Mouse (Mus musculus) myocyte (in vitro differentiated cells): ENCODE data around the gene Mapk14. TPM values are rescaled to one million over a fixed set of nuclear protein-coding genes. Genes with fewer than 3 reads are reported as not detected.

Source experiments
- H3K27me3 ChIP-seq: one replicate; pipeline ENCODE4 v1.6.1; 2011; ENCODE audit not compliant: control insufficient read depth, insufficient read depth, insufficient read length
- H3K36me3 ChIP-seq: one replicate; pipeline ENCODE4 v1.6.1; 2011; ENCODE audit not compliant: control insufficient read depth, insufficient read depth
- H3K4me2 ChIP-seq: one replicate; pipeline ENCODE4 v1.6.1; 2011; ENCODE audit warnings: low read depth, control low read depth
- H3K4me3 ChIP-seq: one replicate; pipeline ENCODE4 v1.5.1; 2011; ENCODE audit warnings: mild to moderate bottlenecking, control low read depth, moderate library complexity
- H3K79me2 ChIP-seq: one replicate; pipeline ENCODE4 v1.6.1; 2011; ENCODE audit not compliant: control insufficient read depth, insufficient read depth
- H3ac ChIP-seq: one replicate; pipeline ENCODE4 v1.6.1; 2011; ENCODE audit not compliant: control insufficient read depth, insufficient read length
- CEBPB ChIP-seq: IDR thresholded peaks from 2 replicates; pipeline ENCODE4 v1.6.1; 2011; ENCODE audit warnings: mild to moderate bottlenecking, moderate library complexity; ENCODE audit not compliant: poor library complexity, insufficient read depth, severe bottlenecking
- E2F4 ChIP-seq: IDR thresholded peaks from one replicate; pipeline ENCODE4 v1.6.1; 2011; ENCODE audit warnings: mild to moderate bottlenecking, control low read depth, moderate library complexity; ENCODE audit not compliant: insufficient read depth
- MAX ChIP-seq: IDR thresholded peaks from one replicate; pipeline ENCODE4 v1.6.1; 2011; ENCODE audit warnings: low read depth, mild to moderate bottlenecking, control low read depth
- MYOD1 ChIP-seq, 3 experiments: IDR thresholded peaks; one replicate each; pipeline ENCODE4 v1.6.1; 2011; ENCODE audit warnings: control low read depth in 2 of 3, low read depth in 2 of 3, mild to moderate bottlenecking in 2 of 3, moderate library complexity in 1 of 3; ENCODE audit not compliant: insufficient read length in 2 of 3, control insufficient read depth in 1 of 3
- MYOG ChIP-seq, 3 experiments: IDR thresholded peaks; one replicate each; pipeline ENCODE4 v1.6.1; 2011; ENCODE audit warnings: control low read depth in 2 of 3, low read depth in 2 of 3, mild to moderate bottlenecking in 2 of 3; ENCODE audit not compliant: insufficient read length in 2 of 3, control insufficient read depth in 1 of 3, insufficient read depth in 1 of 3
- POLR2A ChIP-seq: IDR thresholded peaks from one replicate; pipeline ENCODE4 v1.6.1; 2011; ENCODE audit warnings: low read depth, mild to moderate bottlenecking, control low read depth, moderate library complexity; ENCODE audit not compliant: insufficient read length
- POLR2AphosphoS2 ChIP-seq: IDR thresholded peaks from one replicate; pipeline ENCODE4 v1.6.1; 2011; ENCODE audit warnings: low read depth, control low read depth; ENCODE audit not compliant: insufficient read length
- REST ChIP-seq: IDR thresholded peaks from one replicate; pipeline ENCODE4 v1.6.1; 2011; ENCODE audit warnings: mild to moderate bottlenecking, control low read depth, moderate library complexity; ENCODE audit not compliant: insufficient read depth, insufficient read length
- SRF ChIP-seq: IDR thresholded peaks from one replicate; pipeline ENCODE4 v1.6.1; 2011; ENCODE audit warnings: low read depth; ENCODE audit not compliant: control insufficient read depth, insufficient read length
- TCF12 ChIP-seq: IDR thresholded peaks from one replicate; pipeline ENCODE4 v1.6.1; 2011; ENCODE audit warnings: mild to moderate bottlenecking, control low read depth; ENCODE audit not compliant: poor library complexity, insufficient read depth, severe bottlenecking
- TCF3 ChIP-seq: IDR thresholded peaks from one replicate; pipeline ENCODE4 v1.6.1; 2011; ENCODE audit warnings: low read depth, control low read depth; ENCODE audit not compliant: insufficient read length
- USF1 ChIP-seq: IDR thresholded peaks from one replicate; pipeline ENCODE4 v1.6.1; 2011; ENCODE audit warnings: low read depth, mild to moderate bottlenecking, control low read depth, moderate library complexity
- polyA plus RNA-seq: library from polyadenylated mRNA; unstranded; fragments of >200 nt; fragmentation: generic; extraction: Trizol; gene quantifications from one replicate; pipeline ENCODE4 v1.2.1, GENCODE M21; 2012; ENCODE audit warnings: missing spikeins

The Mapk14 gene
- polyA plus RNA-seq, 1 experiment: 34.6 TPM

GRCm38 (mm10) chr17:28711237-28711636, 20.1 kb downstream of the Mapk14 start:
- Histone ChIP-seq H3K27me3 (no peaks in the 10 kb centered on the region), H3K4me3 (no peak overlapping the region), H3K4me2 (no peak overlapping the region), H3ac (no peak overlapping the region), H3K79me2 (peaks cover 65% of the 10 kb centered on the region), H3K36me3 (peaks cover 16% of the 10 kb centered on the region)
- TF ChIP-seq MYOG (IDR thresholded peaks at IDR 0.05; ENCODE audit: control insufficient read depth in 1 of 3, insufficient read depth in 1 of 3, insufficient read length in 2 of 3, low read depth in 2 of 3) (no peak), TCF12 (no peak), CEBPB (no peak), REST (no peak), MAX (no peak), TCF3 (no peak), MYOD1 (IDR thresholded peaks at IDR 0.05; ENCODE audit: control insufficient read depth in 1 of 3, insufficient read length in 2 of 3, low read depth in 2 of 3) (no peak), SRF (no peak), POLR2A (no peak)

- Histone ChIP-seq H3K4me2 (no peak overlapping the region), H3ac (no peak overlapping the region), H3K36me3 (peaks cover 23% of the 10 kb centered on the region), H3K4me3 (no peak overlapping the region), H3K79me2 (peaks cover 61% of the 10 kb centered on the region), H3K27me3 (no peaks in the 10 kb centered on the region)
- TF ChIP-seq USF1: no peak
- TF ChIP-seq TCF12: no peak
- no peak for TF ChIP-seq POLR2AphosphoS2
- no peak for TF ChIP-seq MYOG (IDR thresholded peaks at IDR 0.05; ENCODE audit: control insufficient read depth in 1 of 3, insufficient read depth in 1 of 3, insufficient read length in 2 of 3, low read depth in 2 of 3)
- TF ChIP-seq POLR2A: no peak
- no peak for TF ChIP-seq MAX
- TF ChIP-seq REST: no peak
- TF ChIP-seq MYOD1 (IDR thresholded peaks at IDR 0.05; ENCODE audit: control insufficient read depth in 1 of 3, insufficient read length in 2 of 3, low read depth in 2 of 3): no peak
- TF ChIP-seq E2F4: no peak
- TF ChIP-seq CEBPB: no peak
- TF ChIP-seq SRF: no peak
- no peak for TF ChIP-seq TCF3
Observed at GRCm38 (mm10) chr17:28712305-28712704, 21.2 kb downstream of the Mapk14 start.

DNA sequence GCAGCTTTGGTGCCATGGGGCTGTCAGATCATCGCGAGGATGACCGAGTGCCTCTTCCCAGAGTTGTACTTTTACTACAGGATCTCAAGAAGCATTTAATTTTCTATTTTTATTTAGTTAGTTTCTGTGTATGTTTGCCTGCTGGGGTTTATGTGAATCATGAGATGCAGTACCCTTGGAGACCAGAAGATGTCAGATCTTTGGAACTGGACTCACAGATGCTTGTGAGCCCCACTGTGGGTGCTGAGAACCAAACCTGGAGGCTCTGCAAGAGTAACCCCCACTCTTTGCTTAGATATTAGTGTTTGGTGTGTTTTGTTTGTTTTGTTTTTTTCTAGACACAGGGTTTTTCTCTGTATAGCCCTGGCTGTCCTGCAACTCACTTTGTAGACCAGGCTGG, 22.9 kb downstream of the Mapk14 start:
- Histone ChIP-seq H3K79me2 (peaks cover 44% of the 10 kb centered on the region), H3K4me3 (no peak overlapping the region), H3K36me3 (peaks cover 25% of the 10 kb centered on the region), H3K4me2 (no peak overlapping the region), H3ac (no peak overlapping the region), H3K27me3 (no peaks in the 10 kb centered on the region)
- no peak for TF ChIP-seq POLR2A
- no peak for TF ChIP-seq SRF
- no peak for TF ChIP-seq MAX
- no peak for TF ChIP-seq POLR2AphosphoS2
- TF ChIP-seq USF1: no peak
- no peak for TF ChIP-seq MYOG (IDR thresholded peaks at IDR 0.05; ENCODE audit: control insufficient read depth in 1 of 3, insufficient read depth in 1 of 3, insufficient read length in 2 of 3, low read depth in 2 of 3)
- no peak for TF ChIP-seq TCF12
- no peak for TF ChIP-seq MYOD1 (IDR thresholded peaks at IDR 0.05; ENCODE audit: control insufficient read depth in 1 of 3, insufficient read length in 2 of 3, low read depth in 2 of 3)
- no peak for TF ChIP-seq CEBPB
- no peak for TF ChIP-seq E2F4
- TF ChIP-seq TCF3: no peak
- no peak for TF ChIP-seq REST

GRCm38 (mm10) chr17:28715832-28716548, 24.9 kb downstream of the Mapk14 start:
- no peaks in the 10 kb centered on the region for H3K27me3 ChIP-seq
- no peak overlapping the region for H3ac ChIP-seq
- TF ChIP-seq REST: no peak
- TF ChIP-seq CEBPB: peak; percentile 21; the same call in 1 of the 2 replicates
- TF ChIP-seq MYOD1 (IDR thresholded peaks at IDR 0.05; ENCODE audit: control insufficient read depth in 1 of 3, insufficient read length in 2 of 3, low read depth in 2 of 3): peak; percentile 48 to 78 (median 52)
- peak in 1 of 3 experiments; percentile 1 for TF ChIP-seq MYOG (IDR thresholded peaks at IDR 0.05; ENCODE audit: control insufficient read depth in 1 of 3, insufficient read depth in 1 of 3, insufficient read length in 2 of 3, low read depth in 2 of 3)
- no peak overlapping the region for H3K4me2 ChIP-seq
- peaks cover 33% of the 10 kb centered on the region for H3K79me2 ChIP-seq
- H3K36me3 ChIP-seq: peaks cover 37% of the 10 kb centered on the region
- no peak overlapping the region for H3K4me3 ChIP-seq

DNA sequence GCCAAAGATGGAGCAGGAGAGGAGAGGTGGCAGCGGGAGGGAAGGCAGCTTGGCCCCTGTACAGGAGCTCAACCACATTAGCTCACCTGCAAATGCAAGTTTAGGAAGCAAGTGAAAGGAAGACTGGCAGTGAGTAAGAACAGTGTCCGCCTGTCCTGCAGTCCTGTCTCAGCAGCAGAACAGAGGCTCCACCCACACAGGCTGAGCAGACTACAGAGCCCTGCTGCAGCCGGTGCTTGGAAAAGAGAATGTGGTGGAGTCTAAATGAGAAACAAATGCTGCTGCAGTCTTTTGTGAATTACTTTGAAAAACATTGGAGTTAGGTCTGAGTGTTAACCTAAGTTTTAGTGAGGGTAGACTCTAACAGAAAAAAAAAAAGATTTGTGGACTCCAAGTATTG, 26.4 kb downstream of the Mapk14 start:
- no peak for TF ChIP-seq MAX
- TF ChIP-seq MYOG (IDR thresholded peaks at IDR 0.05; ENCODE audit: control insufficient read depth in 1 of 3, insufficient read depth in 1 of 3, insufficient read length in 2 of 3, low read depth in 2 of 3): no peak
- TF ChIP-seq POLR2AphosphoS2: no peak
- no peak for TF ChIP-seq MYOD1 (IDR thresholded peaks at IDR 0.05; ENCODE audit: control insufficient read depth in 1 of 3, insufficient read length in 2 of 3, low read depth in 2 of 3)
- TF ChIP-seq USF1: no peak
- TF ChIP-seq SRF: no peak
- no peak for TF ChIP-seq TCF12
- TF ChIP-seq CEBPB: no peak
- TF ChIP-seq POLR2A: no peak
- TF ChIP-seq REST: no peak
- no peak for TF ChIP-seq E2F4
- Histone ChIP-seq H3K36me3 (peaks cover 37% of the 10 kb centered on the region), H3K79me2 (peaks cover 24% of the 10 kb centered on the region), H3K4me3 (no peak overlapping the region), H3K27me3 (no peaks in the 10 kb centered on the region), H3K4me2 (no peak overlapping the region), H3ac (no peak overlapping the region)
